Mouse (Mus musculus) limb, embryonic 14.5 days (tissue): ENCODE measurements around the gene Nemp2. TPM values are rescaled to one million over a fixed set of nuclear protein-coding genes. Genes with fewer than 3 reads are reported as not detected.
"Not testable (repeated sequence)": the region's sequence is repeated elsewhere in the genome, so short reads cannot be mapped to it uniquely, and the experiment has no call there.

Source experiments
- ATAC-seq: fragments of 200-750 bp; cut with Nextera tagmentation; 2 replicates; pipeline ENCODE4 v1.8.0; 2017; ENCODE audit warnings: low read depth, moderate number of reproducible peaks, moderate TSS enrichment; ENCODE audit not compliant: low FRiP score
- DNase-seq: peaks from one replicate; pipeline ENCODE4 v3.0.0-alpha.2; 2015; ENCODE audit warnings: low spot score
- H3K27ac ChIP-seq: fragments of 300-500 bp; sonication (generic); replicated peaks from 2 replicates; pipeline ENCODE4 v1.5.1; 2014; ENCODE audit warnings: low read depth, mild to moderate bottlenecking, low read length, moderate library complexity, mixed read lengths
- H3K27me3 ChIP-seq: fragments of 300-500 bp; sonication (generic); 2 replicates; pipeline ENCODE4 v1.6.1; 2014; ENCODE audit warnings: low read length, mixed read lengths; ENCODE audit not compliant: control insufficient read depth, insufficient read depth
- H3K36me3 ChIP-seq: fragments of 300-500 bp; sonication (generic); 2 replicates; pipeline ENCODE4 v1.6.1; 2014; ENCODE audit warnings: mild to moderate bottlenecking, low read length, moderate library complexity, mixed read lengths; ENCODE audit not compliant: control insufficient read depth, insufficient read depth
- H3K4me1 ChIP-seq: fragments of 300-500 bp; sonication (generic); 2 replicates; pipeline ENCODE4 v1.6.1; 2014; ENCODE audit warnings: antibody characterized with exemption, low read length, mixed read lengths; ENCODE audit not compliant: control insufficient read depth, insufficient read depth
- H3K4me2 ChIP-seq: fragments of 300-500 bp; sonication (generic); replicated peaks from 2 replicates; pipeline ENCODE4 v1.6.1; 2014; ENCODE audit warnings: low read depth, mild to moderate bottlenecking, low read length, moderate library complexity; ENCODE audit not compliant: severe bottlenecking
- H3K4me3 ChIP-seq: fragments of 300-500 bp; sonication (generic); replicated peaks from 2 replicates; pipeline ENCODE4 v1.5.1; 2014; ENCODE audit warnings: low read length
- H3K9ac ChIP-seq: fragments of 300-500 bp; sonication (generic); 2 replicates; pipeline ENCODE4 v1.6.1; 2014; ENCODE audit warnings: mild to moderate bottlenecking, low read depth, low read length, moderate library complexity; ENCODE audit not compliant: severe bottlenecking
- H3K9me3 ChIP-seq: fragments of 300-500 bp; sonication (generic); 2 replicates; pipeline ENCODE4 v1.6.1; 2016; ENCODE audit warnings: low read length; ENCODE audit not compliant: control insufficient read depth
- POLR2A ChIP-seq: fragments of 200-500 bp; IDR thresholded peaks from 2 replicates; pipeline ENCODE4 v1.8.0; 2012; ENCODE audit warnings: inconsistent platforms, mild to moderate bottlenecking, moderate library complexity, borderline replicate concordance; ENCODE audit not compliant: insufficient read depth, insufficient read length; ENCODE audit errors: extremely low read depth
- WGBS: fragments of 180-500 bp; shearing (Covaris S2); extraction: QIAGEN DNeasy Blood & Tissue Kit; methylation state at CpG from one replicate; pipeline ENCODE4 v1.1.7; 2014; 5-methylcytosine and 5-hydroxymethylcytosine counted together
- polyA plus RNA-seq, 2 experiments: library from polyadenylated mRNA; depleted of rRNA in 1 of 2; stranded (reverse) in 1 of 2; unstranded in 1 of 2; fragments of >200 nt; fragmentation: Nextera tagmentation in 1 of 2; extraction: Ambion mirVana in 1 of 2; gene quantifications; 2 replicates each; pipeline versions ENCODE4 v1.2.1 to v1.2.3; 2012 to 2014

Gene Nemp2
- polyA plus RNA-seq, 2 experiments = 11.8 to 24.7 TPM

DNA sequence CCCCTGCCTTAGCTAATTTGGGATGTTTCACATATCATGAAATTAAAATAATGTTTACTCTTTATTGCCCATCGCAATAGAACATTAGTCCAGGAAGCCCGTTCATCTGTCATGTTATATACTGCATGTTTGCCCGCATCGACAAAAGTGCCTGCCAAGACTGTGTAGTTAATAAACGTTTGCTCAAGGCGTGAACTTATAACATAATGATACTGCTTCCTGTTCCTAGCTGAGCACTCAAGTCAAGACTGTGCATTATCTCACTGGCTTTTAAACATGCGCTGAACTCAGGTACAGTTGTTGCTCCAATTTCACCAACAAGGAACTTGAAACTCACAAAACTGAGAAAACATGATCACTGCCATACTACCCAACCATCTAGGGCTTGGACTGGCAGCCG, 57.1 kb downstream of the Nemp2 start:
- Histone ChIP-seq H3K9ac (no peak overlapping the region), H3K27ac (no peak overlapping the region), H3K27me3 (no peaks in the 10 kb centered on the region), H3K36me3 (no peaks in the 10 kb centered on the region), H3K9me3 (no peaks in the 10 kb centered on the region), H3K4me2 (no peak overlapping the region), H3K4me1 (no peaks in the 10 kb centered on the region), H3K4me3 (no peak overlapping the region)
- TF ChIP-seq POLR2A = no peak
- WGBS = 82% methylated on average over 8 of the region's 8 CpGs
- DNase-seq = no peak
- no peak for ATAC-seq

DNA sequence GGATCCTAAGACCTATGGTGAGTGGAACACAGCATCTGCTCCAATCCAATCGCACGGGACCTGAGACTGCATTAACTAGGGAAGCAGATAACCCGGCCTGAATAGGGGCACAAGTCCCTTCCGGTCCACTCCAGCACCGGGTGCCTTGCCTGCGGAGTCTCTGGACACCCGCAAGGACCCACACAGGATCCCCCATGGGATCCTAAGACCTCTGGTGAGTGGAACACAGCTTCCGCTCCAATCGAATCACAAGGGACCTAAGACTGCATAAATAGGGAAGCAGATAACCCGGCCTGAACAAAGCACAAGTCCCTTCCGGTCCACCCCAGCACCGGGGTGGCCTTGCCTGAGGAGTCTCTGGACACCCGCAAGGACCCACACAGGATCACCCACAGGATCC, 64.0 kb downstream of the Nemp2 start:
- ATAC-seq, DNase-seq, H3K4me3 ChIP-seq, H3K9me3 ChIP-seq, H3K27me3 ChIP-seq, H3K4me2 ChIP-seq, H3K36me3 ChIP-seq, H3K9ac ChIP-seq, H3K27ac ChIP-seq, H3K4me1 ChIP-seq: not testable (repeated sequence)
- 96% methylated on average over 13 of the region's 13 CpGs for WGBS

Other genes starting within 250 kb of the Nemp2 start
- 11.3 and 13.5 TPM in 2 replicates for gene Nab1, start 130.0 kb upstream of the Nemp2 start, polyA plus RNA-seq (2012; rRNA removed)
- gene Nab1, start 130.0 kb upstream of the Nemp2 start, polyA plus RNA-seq (2014; fragmentation: Nextera tagmentation; extraction: Ambion mirVana) = 22.1 and 25.0 TPM in 2 replicates
- 2.2 and 3.0 TPM in 2 replicates for gene Mfsd6, start 96.8 kb downstream of the Nemp2 start, polyA plus RNA-seq (2012; rRNA removed)
- 2.6 and 2.7 TPM in 2 replicates for gene Mfsd6, start 96.8 kb downstream of the Nemp2 start, polyA plus RNA-seq (2014; fragmentation: Nextera tagmentation; extraction: Ambion mirVana)
- 17.2 and 19.9 TPM in 2 replicates for gene Inpp1, start 187.0 kb downstream of the Nemp2 start, polyA plus RNA-seq (2012; rRNA removed)
- gene Inpp1, start 187.0 kb downstream of the Nemp2 start, polyA plus RNA-seq (2014; fragmentation: Nextera tagmentation; extraction: Ambion mirVana) = 14.3 and 15.9 TPM in 2 replicates
- 18.4 and 20.4 TPM in 2 replicates for gene Hibch, start 214.2 kb downstream of the Nemp2 start, polyA plus RNA-seq (2012; rRNA removed)
- 24.4 and 25.7 TPM in 2 replicates for gene Hibch, start 214.2 kb downstream of the Nemp2 start, polyA plus RNA-seq (2014; fragmentation: Nextera tagmentation; extraction: Ambion mirVana)